Mouse (Mus musculus) cerebellum, postnatal 10 days (tissue): Measurements from ENCODE around the gene Slc24a3.

Source experiments
- DNase-seq, 2 experiments: peaks; one replicate each; pipeline ENCODE4 v3.0.0; 2021; ENCODE audit warnings: mixed read lengths in 2 of 2

Slc24a3 gene

DNA sequence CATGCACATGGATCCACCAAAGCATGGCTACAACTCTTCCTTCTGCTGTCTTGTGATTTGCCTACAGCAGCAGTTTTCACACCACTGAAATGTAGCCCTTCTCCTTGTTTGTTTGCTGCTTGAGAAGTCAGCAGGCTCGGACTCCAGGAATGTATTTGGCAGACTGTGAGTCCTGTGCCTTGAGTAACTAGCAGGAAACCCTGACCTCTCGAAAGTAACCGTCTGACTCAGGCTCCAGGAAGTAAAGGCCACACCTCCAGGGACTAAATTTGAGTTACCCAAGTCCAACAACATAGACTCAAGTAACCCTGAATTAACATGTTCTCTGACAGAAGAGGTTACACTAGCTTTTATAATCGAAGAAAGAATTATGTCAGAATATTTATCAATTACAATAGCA is 203.2 kb downstream of the Slc24a3 start:
- no peak for DNase-seq

DNA sequence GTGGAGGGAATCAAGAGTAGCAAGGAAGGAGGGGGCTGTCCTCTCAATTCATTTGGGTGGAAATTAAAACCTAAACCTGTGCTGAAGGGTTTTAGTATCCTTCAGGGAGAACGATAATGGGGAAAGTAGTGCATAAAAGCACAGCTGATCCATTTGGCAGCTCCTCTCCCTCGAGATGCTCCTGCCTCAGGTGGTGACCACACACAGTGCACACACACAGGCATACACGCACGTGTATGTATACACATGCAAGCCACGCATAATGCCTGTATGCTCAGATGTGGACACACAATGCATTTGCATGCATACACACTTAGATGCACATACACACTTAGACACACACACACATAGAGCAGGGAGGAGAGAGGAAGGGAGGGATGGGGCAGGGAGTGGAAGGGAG is 206.2 kb downstream of the Slc24a3 start:
- no peak for DNase-seq

DNA sequence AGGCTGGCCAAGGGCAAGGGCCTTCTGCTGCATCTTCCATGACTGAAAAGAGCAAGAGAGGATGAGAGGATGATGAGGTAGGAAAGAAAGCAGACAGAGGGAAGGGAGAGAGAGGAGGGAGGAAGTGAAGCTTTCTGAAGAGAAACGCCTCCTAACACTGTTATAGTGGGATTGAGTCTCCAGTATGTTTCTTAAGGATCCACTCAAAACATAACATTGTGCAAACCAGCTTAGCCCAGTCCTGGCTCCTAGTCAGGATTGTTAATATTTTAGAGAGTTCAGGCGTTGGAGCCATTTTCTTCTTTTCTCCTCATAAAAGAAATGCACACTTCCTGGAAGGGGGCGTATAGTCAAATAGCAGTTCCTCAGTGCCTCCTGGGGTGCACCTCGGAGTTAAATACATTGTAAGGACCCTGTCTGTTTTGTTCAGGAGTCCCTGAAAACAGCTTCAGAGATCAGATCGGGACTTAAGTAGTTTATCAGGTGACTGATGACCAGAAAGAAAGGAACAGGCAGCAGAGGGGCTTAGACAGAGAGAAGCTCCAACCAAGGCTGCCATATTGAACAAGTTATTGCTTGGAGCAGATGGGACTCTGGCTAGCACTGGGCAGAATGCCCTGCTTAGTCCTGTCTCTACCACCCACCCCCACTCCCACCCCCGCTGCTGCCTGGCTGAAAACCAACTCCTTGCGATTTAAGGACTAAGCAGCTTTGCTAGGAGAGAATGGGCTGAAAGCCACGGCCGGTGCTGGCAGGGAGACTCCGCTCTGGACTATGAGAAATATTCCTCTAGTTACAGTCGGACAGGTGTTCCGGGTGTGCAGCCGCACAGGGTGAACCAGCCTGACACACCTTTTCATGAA is 215.6 kb downstream of the Slc24a3 start:
- DNase-seq = peak; percentile 99

DNA sequence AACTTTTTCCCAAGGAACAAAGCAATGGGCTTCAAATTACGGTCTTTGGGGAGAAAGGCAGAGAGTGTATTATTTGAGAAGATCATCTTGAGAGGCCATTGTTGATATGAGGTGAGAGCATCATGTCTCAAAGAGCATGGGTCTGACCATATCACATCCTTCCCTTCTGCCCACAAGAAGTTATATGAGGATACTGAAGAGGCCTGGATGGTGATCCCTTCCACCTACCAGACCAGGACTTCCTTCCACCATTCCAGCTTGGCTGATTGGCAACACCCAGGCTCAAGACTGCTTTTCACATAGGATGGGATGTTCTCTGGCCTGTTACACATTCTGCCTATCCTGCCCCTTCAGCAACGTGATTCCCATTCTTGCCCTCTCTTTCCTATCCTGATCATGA is 216.7 kb downstream of the Slc24a3 start:
- DNase-seq = no peak

DNA sequence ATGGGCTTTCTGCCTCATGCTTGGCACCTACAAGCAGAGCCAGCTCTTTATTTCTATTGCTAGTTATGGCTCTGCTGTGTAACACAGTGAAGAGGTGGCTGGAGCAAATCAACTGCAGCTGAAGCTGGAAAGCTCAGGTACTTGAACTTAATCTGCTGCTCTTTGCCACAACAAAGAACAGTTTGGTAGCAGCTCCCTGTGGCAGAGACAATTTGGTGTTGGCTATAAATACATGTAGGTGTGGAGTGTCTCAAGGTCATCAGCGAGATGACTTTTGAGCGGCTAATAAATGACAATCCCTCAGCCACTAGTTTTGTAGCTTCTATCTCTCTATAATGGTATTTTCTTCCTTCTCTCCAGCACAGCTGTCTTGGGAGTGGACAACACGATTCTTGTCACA is 217.7 kb downstream of the Slc24a3 start:
- no peak for DNase-seq

DNA sequence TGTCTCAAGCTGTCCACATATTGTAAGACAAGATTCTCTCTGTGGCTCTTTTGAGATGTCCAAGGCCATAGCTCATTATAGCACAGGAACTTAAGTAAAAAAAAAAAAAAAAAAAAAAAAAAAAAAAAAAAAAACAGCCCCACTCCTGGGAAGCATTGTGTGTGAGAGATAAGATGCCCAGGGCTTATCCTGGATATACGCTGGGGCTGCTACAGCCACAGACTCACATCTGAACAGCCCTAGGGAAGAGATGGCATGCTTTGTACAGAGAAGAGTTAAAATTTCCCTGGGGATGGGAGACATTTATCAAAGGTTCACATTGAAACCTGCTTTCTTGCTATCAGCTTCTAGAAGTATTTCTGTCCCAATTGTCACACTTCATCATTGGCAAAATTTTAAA is 218.2 kb downstream of the Slc24a3 start:
- DNase-seq = no peak

DNA sequence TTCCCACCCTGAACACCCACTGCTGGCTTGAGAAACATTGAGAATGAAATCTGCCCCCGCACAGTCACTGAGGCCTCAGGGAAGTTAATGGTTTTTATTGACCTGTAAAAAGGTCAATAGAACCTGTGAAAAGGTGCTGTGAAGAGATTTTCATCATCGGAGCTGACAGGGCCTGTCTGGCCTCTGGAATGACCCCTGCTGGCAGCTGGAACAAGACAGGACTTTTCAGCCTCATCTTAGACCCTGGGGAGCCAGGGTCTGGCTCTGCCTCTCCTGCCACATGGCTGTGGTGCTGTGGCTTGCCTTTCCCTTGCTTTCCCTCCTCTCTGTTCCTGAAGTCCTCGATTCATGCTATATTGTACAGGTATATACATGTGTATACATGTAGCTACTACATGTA is 228.2 kb downstream of the Slc24a3 start:
- peak; percentile 68 to 84 for DNase-seq

DNA sequence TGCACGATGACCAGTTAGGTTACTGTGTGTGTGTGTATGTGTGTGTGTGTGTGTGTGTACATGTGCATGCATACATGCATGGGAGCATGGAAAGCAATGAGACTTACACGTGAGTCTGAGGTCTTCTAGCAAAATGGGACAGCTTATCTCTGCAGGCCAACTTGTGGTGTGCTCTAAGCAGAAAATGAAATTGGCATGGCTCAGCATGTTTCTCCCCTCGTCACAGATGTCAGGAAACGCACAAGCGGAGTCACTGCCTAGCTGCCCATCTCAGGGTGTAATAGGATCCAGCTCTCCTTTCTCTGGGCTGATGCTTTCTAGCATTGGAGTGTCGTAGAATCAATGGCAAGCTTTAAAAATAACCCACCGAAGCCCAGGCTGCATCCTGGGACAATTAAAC is 229.0 kb downstream of the Slc24a3 start:
- peak; percentile 60 to 69 for DNase-seq

DNA sequence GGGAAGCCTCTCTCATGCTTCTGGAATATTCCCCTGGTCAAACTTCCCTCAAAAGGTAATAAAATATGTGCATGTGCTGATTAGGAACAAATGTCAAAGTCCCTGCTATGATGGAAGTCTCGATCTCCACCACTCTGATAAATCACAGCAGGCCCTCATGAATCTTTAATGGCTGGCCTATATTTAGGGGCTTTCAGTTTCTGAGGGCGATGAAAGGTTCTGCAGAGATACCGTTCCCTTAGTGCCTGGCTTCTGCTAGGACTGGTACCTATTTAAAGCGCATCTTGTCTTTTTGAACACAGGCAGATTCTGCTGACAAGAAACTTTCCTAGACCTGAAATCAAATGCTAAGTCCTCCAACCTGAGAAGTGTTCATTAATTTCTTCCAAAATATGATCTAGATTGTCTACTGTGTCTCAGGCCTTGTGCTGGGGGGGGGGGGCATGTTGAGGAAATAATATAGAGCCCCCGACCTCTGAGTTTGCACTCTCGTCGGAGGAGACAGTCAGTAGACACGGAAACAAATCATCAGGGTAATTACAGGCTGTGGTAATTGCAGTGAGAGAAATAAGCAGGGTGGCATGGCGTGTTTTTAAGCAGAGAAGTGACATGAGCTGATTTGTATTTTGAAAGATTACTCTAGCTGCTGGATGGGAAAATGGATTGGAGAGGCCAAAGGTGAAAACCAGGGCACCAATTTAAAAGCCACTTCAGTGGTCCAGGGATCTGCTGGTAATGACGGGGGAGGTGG is 230.1 kb downstream of the Slc24a3 start:
- DNase-seq = no peak

DNA sequence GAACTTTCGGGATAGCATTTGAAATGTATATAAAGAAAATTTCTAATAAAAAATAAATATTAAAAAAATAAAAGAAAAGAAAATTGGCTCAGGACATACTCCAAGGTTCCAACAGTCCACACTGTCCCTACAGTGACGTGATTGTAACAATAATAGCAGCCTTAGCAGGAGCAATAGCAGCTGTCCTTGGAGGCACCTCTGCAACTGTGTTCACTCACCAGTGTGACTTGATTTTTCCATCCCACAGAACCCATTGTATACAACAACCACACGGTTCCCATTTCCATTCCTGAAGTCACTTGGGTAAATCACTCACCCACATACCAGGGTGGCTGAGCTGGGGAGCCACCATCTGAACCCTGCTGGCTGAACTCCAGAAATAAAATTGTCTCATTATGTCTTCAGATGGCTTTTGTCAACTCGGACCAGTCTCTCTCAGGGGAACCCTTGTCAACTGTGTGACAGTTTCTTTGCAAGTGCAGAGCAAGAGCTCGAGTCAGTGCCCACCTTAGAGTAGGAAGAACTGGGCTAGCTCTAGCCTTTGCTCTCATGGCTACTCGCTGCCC is 233.8 kb downstream of the Slc24a3 start:
- DNase-seq = peak in 1 of 2 experiments; percentile 38

DNA sequence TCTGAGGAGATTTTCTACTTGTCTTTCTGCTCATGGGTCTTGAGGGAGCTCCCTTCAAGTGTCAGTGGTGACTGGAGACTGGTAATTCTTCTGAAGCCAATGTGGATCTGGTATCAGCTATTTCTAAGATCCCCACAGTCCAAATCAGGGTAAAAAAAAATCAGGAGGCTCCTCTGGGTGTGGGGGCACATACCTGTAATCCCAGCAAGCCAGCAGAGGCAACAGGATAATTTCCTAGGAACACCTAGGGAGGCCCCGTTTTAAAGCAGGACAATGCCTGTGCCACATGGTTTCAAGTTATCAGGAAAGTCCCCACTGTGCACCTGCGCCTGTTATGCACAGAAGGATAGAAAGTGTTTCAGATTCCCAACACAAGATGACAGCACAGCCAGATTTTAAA is 234.4 kb downstream of the Slc24a3 start:
- DNase-seq = no peak

DNA sequence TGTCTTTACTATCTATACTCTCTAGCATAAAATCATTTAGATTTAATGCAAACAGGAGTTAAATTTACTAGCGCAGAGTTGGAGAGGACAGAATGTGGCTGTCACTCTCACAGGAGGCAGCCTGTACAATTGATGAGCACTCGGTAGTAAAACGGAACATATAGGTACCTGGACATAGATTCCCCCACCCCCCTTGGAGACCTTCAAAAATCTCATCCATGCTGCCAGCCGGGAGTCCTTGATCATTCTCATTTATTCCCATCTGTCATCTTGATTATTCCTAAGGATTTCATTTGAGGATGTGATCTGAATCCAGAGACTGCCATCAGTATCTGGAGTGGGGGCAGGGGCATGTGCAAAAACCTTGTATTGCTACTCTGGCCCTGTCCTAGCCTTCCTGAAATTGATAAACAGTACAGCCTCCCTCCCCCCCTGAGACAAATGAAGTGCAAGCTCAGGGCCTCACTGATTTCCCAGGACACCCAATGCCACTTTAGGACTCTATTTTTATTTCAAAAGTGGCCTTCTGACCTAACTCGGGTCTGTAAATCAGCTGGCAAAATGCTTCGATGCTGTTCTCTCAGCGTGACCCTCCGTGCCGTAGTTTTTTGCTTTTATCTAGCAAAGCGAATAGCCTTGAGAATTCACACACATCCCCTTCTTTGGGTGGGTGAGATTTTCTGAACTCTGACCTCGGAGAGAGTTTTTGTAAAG is 237.4 kb downstream of the Slc24a3 start:
- DNase-seq = peak in 1 of 2 experiments; percentile 12

DNA sequence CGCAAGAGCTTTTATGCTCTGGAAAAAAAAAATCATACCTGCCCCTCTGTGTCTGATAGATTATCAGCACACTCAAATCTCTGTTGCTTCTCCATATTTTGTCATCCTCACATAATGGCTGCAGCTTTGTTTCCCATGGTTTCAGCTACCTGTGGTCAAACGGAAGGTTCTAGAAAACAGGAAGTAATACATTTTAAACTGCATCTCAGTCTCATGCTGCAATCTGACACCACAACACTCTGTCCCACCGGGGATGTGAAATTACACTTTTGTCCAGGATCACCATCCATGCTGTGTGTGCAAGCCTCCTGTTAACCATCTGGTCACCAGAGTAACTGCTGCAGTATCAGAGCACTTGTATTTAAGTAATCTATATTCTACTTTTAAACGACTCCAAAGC is 238.2 kb downstream of the Slc24a3 start:
- DNase-seq = no peak

DNA sequence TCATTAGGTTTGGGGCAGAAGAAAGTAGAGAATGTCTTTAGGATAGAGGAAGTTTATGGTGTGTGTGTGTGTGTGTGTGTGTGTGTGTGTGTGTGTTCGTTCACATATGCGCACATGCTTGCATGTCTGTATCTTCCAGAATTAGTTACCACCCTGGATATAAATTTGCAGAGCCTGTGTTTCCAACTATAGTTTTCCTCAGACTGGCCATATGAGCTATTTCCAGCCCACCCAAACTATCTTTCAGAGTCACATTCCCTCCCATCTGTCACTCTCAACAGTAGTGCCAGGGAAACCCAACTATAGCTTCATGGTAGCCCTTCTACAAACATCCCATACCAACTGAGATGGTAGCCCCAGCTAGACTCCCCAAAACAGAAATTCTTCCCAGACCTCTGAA is 250.2 kb downstream of the Slc24a3 start:
- DNase-seq = no peak

DNA sequence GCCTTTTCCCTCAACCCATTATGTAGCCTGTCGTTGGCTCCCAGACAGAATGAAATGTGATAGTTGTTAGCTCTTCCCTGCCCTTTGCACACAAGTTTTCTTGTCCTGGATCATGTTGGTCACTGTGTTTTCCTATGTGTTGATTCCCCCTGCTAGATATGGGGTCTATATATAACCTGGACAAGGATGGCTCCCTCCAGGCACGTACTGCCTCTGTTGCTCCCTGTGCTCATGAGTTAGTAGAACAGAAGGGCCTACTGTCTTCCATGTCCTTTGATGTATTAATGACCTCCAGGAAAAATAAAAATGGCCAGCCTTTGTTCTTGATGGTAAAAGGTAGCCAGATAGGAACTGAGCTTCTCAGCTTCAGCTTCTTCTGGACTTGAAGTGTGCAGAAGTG is 251.5 kb downstream of the Slc24a3 start:
- DNase-seq = no peak

DNA sequence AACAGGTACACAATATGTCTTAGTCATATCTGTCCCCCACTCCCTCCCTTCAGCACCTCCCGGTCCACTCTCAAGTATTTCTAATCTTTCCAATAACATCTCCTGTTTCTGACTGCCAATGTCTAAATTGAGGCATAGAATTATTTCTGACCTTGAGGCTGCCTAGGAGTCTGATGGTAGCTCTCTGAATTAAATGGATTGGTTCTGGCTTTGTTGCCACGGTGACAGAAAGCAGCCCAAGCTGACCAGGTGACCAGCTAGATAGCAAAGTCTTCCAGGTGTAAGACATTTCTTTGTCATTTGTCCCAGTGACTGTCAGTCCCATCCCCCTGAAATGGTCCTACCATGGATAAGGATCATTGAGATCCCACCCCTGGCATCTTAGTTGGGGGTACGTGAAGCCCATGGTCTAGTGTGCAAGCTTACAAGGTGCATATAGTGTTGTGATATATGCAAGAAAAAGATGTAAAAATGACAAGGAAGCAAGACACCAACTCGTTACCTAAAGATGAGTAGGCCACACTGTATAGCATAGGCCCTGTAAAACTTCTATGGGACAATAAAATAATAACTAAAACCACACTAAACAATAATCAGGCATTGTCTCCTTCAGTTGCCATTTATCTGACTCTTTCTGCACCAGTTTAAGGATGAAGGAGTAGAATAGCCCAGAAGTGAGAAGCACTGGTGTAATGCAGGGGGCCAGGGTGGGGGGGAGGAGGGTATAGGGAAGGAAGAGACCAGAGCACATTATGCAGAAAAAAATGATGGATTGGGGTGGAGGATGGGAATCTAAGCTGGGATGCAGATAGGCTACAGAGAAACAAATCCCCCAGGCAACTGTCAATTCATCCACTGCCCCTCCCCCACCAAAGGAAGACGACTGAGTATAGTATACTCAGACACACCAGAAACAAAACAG is 253.7 kb downstream of the Slc24a3 start:
- peak; percentile 33 to 34 for DNase-seq

DNA sequence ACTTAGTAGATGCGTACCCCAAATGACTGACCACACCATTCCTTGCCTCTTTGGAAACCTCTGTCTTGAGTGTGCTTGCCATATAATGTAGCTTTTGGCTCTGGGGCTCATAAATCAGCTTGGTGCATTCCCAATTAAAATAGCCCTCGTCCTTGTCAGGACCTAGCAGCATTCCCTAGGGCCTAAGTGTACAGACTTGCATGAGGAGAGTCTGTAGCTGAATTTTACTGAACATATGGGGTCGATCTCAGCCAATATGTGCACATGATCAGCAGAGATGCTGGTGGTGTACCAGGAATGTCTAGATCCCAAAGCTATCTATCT is 254.3 kb downstream of the Slc24a3 start:
- peak in 1 of 2 experiments; percentile 13 for DNase-seq

DNA sequence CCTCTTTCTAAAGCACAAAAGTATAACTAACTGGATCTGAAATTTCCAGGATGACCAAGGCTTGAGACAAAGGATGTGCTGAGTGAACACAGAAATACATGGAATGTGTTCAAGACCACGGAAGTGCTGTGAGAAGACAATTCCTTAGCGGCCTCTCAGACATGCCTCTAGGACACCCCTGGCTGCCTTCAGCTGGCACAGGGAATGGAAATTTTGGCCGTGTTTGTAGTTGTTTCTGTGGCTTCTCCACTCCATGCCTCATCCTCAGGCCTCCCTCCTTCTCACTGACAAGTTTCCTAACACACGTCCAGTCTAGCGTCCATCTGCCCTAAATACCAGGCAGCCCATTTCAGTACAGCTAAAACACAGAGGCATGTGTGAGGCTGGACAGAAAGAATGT is 262.4 kb downstream of the Slc24a3 start:
- DNase-seq = no peak

DNA sequence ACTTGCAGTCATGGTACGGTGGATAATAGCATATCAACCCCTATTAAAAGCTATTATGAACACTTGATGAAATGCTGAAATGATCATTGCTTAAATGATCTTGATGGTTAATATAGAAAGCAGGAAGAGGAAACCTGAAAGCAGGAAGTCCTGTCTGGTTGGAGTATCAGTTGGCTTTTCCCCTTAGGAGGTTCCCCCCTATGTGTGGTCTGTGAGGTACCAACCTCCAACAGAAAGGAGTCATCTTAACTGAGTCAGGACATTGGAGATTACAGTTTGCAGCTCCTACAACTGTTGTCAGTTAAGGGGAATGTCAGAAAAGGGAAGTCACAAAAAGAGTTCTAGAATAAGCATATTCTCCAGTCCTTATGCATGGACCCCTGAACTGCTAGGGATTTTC is 266.5 kb downstream of the Slc24a3 start:
- DNase-seq = no peak

DNA sequence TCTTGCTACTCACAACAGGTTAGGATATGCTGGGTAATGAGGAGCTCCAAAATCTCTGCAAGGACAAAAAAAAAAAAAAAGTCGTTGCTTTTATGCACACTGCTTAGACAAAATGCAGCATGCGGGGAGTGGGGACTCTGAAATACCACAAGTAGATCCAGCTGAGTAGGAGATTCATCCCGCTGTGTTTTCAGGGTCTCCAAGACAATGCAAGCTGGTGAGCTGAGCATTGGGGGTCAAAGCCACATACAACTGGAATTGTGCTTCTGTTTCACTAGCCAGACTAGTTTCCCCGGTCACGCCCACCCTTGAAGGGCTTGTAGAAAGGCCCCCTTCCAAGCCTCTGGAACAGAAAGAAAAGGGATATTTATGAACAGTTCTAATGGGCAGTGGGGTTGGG is 270.8 kb downstream of the Slc24a3 start:
- DNase-seq = peak in 1 of 2 experiments; percentile 10

DNA sequence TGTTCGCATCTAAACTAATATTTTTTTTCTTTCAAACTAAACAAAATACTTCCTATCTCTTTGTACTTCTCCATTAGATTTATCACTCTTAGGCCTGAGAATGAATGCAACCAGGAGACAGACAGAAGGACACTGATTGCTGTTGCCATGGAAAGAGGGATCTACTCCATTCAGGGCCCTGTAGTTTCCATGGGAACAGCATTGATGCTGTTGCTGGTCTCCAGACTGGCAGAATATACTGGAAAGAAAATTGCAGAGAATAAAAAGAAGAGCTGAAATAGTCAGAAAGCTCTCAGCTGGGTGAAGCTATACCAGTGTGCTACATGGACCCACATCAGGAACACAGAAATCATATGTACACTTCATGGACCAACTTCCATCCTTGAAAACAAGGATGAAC is 272.2 kb downstream of the Slc24a3 start:
- DNase-seq = no peak

DNA sequence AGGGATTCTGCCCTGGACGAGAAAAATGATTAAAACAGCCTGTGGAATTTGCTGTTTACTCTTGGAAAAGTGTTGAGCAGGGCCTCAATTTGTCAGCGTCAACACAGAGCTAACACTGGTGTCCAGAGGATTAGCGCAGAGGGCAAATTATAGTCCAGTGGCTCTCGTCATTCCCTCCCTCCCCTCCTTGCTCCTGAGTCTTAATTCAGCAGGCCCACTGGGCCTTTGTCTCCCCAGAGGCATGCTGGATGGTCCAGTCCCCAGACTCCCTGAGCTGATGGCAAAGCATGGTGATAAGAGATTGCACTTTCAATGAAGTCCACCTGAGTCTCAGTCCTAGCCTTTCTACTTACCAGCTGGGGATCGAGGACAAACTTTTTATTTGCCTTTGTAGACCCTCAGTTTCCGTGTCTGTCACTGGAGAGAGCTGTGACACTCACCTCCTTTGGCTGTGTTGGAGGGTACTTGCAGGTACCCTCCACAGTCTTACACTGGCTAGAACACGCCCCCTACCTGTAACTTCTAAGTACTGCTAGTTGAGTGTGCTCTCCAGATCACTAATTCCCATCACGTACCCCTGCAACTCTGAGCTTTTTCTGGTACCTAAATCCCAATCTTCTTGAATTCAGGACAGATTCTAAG is 289.7 kb downstream of the Slc24a3 start:
- DNase-seq = peak; percentile 15 to 23
